Mouse (Mus musculus): ENCODE data around the gene Itgal.
"Not testable (repeated sequence)": the region's sequence is repeated elsewhere in the genome, so short reads cannot be mapped to it uniquely, and the experiment has no call there.

Gene Itgal

GRCm38 (mm10) chr7:127342332-127342731, 46.3 kb downstream of the Itgal start:
- DNase-seq (ENCODE audit: low spot score) = peak; percentile 22

- DNase-seq (ENCODE audit: low spot score) = no peak
These were observed 46.8 kb downstream of the Itgal start for GRCm38 (mm10) chr7:127342888-127343287.

DNA sequence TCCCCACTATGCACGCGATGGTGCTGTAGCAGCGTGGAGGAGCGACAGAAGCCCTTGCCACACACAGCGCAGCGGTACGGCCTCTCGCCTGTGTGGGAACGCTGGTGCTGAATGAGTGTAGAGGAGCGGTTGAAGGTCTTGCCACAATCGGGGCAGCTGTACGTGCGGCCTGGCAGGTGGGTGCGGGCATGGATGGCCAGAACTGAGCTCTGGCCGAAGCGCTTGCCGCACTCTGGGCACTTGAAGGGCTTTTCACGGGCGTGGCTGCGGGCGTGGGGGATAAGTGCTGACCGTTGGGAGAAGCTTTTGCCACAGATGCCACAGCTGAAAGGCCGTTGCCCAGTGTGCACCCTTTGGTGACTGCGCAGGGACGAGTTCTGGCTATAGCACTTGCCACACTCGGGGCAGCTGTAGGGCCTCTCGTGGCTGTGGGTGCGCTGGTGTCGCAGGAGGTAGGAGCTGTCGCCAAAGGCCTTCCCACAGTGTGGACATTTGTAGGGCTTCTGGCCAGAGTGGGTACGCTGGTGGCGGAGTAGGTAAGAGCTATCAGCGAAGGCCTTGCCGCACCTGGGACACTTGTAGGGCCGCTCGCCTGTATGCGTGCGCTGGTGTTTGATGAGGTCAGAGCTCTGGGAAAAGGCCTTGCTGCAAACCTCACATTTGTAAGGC, 47.4 kb downstream of the Itgal start:
- no peak for DNase-seq (ENCODE audit: low spot score)

- peak; percentile 16 for DNase-seq (ENCODE audit: low spot score)
These were observed 48.3 kb downstream of the Itgal start for GRCm38 (mm10) chr7:127344371-127344770.

- DNase-seq (ENCODE audit: low spot score) = no peak
These were observed 49.0 kb downstream of the Itgal start for GRCm38 (mm10) chr7:127345092-127345491.

GRCm38 (mm10) chr7:127345512-127346325, 49.7 kb downstream of the Itgal start, which contains the start of gene Zfp768:
Zfp768 (minus strand) TSS chr7:127345589.
- peak; percentile 89 for DNase-seq (ENCODE audit: low spot score)

GRCm38 (mm10) chr7:127346676-127347075, 50.6 kb downstream of the Itgal start:
- DNase-seq (ENCODE audit: low spot score) = no peak

- peak; percentile 71 for DNase-seq (ENCODE audit: low spot score)
These were observed 55.4 kb downstream of the Itgal start for GRCm38 (mm10) chr7:127351230-127352004.

DNA sequence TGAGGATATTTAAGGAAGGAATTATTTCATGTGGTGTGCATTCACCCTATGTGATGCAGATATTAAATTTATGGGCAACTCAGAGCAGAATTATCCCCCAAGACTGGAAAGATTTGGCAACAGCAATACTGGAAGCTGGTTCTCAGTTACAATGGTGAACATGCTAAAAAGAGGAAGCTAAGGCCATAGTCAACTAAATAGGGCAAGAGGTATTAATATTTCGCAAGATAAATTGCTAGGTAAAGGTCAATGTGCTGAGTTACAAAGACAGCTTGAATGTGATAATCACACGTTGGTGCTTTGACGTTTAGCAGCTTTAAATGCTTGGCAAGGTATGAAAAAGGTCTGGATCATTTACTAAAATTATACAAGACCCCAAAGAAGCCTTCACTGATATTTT, 59.7 kb downstream of the Itgal start:
- DNase-seq (ENCODE audit: low spot score) = no peak

DNA sequence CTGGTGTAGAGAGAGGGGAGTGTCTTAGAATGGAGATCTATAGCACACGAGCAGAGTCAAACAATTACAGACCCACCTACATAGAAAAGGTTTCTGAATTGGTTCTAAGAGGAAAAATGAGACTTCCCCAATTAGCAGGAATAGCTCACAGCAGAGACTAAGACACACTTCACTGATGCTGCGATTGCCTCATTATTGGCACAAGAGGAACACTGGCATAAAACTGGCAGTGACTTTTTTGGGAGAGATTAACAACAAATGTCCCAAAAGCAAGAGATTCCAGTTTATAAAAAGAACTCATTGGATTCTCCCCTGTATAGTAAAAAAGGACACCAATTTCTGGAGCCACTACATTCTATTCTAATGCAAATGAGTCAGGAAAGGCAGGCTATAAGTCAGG, 61.8 kb downstream of the Itgal start:
- DNase-seq (ENCODE audit: low spot score) = peak; percentile 65

DNA sequence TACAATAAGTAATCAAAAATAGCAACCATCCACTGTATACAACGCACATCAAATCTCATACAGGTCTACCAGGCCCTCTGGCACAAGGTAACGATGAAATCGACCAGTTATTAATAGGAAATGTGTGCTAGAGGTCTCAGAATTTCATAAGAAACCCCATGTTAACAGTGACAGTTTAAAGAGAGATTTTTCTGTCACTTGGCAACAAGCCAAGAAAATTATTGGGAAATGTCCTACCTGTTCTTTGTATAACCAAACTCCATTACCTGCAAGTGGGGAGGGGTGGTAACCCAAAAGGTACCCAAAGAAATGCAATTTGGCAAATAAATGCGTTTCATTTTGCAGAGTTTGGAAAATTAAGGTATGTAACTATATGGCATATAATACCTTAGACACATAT, 62.4 kb downstream of the Itgal start:
- no peak for DNase-seq (ENCODE audit: low spot score)

DNA sequence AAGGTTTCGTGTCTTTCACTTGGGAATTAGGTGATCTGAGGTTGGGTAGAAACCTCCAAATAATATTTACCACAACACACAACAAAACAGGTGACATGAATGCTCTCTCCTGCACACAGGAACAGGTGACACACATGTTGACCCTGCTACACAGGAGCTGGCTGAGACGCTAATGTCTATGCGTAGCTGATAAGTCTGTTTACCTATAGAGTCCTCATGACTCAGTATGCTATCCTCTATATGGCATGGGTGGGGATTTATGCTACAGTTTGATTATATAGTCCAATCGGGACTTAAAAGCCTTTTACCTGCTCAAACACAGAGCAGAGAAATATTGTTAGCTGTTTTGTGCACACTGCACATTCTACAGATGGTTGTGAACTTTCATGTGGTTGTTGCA, 64.2 kb downstream of the Itgal start:
- no peak for DNase-seq (ENCODE audit: low spot score)

GRCm38 (mm10) chr7:127361449-127361848, 65.4 kb downstream of the Itgal start:
- DNase-seq (ENCODE audit: low spot score) = no peak

- peak; percentile 52 for DNase-seq (ENCODE audit: low spot score)
These were observed 66.4 kb downstream of the Itgal start for GRCm38 (mm10) chr7:127362418-127362817.

DNA sequence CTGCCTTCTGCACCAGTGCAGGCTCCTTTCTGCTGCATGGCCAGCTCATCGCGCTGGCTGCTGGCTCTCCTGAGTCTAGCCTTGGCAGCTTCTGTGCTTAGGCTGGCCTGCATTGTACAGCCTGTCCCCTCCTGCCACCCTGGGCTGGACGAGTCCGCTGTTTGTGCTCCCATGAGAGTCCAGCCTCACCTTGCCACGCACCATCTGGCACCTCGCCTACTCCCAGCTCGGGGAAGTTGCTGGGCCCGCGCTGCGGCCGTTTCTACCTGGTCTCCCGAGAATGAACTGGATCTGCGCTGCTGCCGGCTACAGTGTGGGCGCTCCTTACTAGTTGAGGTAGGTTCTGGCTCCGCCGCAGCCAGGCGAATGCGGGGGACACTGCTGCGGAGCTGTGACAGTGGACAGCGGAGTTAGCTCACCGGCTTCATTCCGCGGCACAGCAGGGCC, 67.4 kb downstream of the Itgal start:
- no peak for DNase-seq (ENCODE audit: low spot score)

DNA sequence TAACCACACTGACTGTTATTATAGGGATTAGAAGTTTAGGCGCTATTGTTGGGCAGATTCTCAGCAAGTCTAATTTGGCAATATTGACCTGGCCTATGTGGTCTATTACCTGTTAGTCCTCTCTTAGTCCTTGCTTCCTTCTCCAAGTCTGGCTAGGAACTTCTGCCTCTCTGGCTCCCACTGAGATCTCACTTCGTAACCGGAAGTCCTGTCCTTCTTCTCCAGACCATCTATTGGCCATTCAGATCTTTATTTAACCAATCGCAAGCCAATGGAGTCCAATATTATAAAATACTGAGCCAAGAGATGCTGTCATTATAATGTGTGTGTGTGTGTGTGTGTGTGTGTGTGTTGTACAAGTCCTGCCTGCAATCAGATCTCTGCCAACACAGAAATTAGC, 68.1 kb downstream of the Itgal start:
- no peak for DNase-seq (ENCODE audit: low spot score)

DNA sequence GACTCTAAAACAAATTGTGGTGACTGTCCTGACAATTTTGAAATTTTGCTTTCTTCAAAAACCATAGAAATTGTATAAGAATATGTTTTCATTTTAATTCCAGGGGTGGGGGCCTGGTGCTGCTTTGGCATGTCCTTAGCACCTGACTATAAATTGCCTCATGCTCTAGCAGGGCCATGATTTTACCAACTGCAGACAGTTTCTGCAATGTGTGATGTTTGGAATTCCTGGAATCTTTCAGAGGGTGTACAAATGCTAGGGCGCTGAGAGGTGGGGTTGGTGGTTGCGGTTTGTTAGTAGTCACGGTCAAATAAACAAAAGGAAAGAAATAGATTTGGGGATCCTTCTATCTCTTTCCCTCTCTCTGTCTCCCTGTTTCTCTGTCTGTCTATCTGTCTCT, 70.2 kb downstream of the Itgal start:
- DNase-seq (ENCODE audit: low spot score) = no peak

GRCm38 (mm10) chr7:127371213-127371612, 75.2 kb downstream of the Itgal start:
- DNase-seq (ENCODE audit: low spot score) = no peak

DNA sequence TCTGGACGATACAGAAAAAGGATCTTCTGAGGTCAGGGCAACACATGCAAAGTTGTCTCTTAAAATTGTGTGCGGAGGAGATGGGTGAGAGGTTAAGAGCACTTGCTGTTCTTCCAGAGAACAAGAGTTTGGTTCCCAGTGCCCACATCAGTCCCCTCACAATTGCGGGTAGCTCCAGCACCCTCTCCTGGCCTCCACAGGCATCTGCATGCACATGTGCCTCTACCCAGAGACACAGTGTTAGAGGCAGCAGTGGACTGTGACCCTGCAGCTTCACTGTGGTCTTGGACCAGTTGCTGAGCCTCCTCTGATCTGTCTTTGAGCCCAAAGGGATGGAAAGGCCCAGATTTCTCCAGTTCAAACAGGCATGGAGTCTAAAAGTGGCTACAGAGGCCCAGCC, 75.8 kb downstream of the Itgal start:
- not testable (repeated sequence) for DNase-seq (ENCODE audit: low spot score)

GRCm38 (mm10) chr7:127375271-127376245, 79.5 kb downstream of the Itgal start, which contains the start of gene Zfp747:
Zfp747 (minus strand) TSS chr7:127376050.
- DNase-seq (ENCODE audit: low spot score) = peak; percentile 93

DNA sequence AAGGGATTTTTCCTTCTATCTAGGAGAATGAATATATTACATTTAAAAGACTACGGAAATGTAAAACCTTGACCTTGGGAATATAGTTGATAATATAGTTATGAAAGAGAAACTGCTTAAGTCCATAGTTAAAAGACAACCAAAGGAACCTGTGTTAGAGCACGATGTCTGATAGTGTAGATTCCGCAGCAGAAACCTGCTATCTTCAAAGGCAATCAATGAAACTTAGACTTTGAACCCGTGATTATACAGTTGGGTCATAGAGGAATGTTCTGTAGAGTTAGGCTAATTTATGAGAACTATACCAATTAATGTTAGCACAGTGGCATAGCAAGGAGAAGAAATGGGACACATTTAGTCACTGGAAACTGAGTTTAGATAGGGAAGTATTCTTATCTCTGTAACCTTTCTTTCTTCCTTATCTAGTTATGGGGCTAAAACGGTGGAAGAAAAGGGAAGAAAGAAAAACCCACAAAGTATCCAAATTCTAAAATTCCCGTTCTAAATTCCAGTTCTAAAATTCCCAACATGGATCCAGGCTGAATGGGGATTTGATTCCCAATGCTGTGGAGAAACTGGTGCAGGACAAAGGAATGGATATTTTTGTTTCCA, 82.4 kb downstream of the Itgal start:
- DNase-seq (ENCODE audit: low spot score) = no peak
